Comparison of ENCODE assay signal across 1 mouse cellular context in the genomic region with DNA sequence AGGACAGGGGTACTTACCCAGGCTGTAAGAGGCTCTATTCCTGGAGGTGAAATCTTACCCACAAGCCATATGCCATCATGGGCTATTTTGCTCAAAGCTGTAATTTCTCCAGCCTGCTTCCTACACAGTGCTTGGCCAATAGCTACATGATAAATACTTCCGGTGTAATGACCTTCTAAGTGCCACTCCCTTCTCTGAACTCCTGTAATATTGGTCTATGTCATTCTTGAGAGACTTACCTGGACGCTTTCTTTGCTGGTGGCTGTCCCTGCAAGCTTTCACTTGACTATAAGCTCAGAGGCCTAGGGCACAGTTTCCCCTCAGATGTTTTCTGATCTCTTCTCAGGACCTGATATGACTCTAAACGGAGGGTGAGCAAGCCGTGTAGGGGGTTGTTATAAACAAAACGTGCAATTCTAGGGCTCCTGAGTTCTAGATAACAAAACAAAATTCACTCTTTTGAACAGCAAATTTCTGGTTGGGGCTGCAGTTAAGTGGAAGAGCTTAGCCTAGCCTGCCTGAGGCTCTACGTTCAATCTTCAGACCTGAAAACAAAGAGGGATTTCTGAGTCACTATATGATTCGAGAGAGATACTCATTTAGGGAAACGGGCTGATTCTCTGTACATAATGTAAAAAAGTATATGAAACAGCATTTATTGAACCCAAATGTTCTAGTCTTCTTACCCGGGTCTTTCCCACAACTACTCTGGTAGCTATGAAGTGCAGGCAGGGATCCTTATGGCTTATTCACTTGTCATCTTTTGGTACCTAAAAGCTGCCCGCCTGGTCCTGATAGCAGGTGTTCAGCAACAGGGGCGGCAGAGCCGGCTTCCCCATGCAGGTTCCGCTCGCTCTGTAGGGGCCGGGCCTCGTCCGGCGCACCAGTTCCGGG.
TF ChIP-seq lines count a peak whose summit lies in the region.

No protein-coding gene starts in this region.

TF ChIP-seq in CH12.LX, 34 proteins besides CTCF, POLR2A, EP300 and RAD21 (continued from another document):
- no peak for TF ChIP-seq ZKSCAN1 (IDR thresholded peaks at IDR 0.05; ENCODE audit: borderline replicate concordance, low read depth, low read length)
- TF ChIP-seq IRF4 (IDR thresholded peaks at IDR 0.05; ENCODE audit: low read depth, low read length): no peak
- TF ChIP-seq GABPA (IDR thresholded peaks at IDR 0.05; ENCODE audit: insufficient replicate concordance, low read depth, low read length): no peak
